Mouse (Mus musculus) liver, embryonic 14.5 days (tissue): ENCODE data around the gene Stxbp6.

Experiments used
- CTCF ChIP-seq: IDR thresholded peaks from 2 replicates; pipeline ENCODE4 v1.5.1; 2016; ENCODE audit warnings: antibody characterized with exemption, low read depth, control low read depth
- EP300 ChIP-seq: IDR thresholded peaks from 2 replicates; pipeline ENCODE4 v1.6.1; 2016; ENCODE audit warnings: antibody characterized with exemption, low read depth

DNA sequence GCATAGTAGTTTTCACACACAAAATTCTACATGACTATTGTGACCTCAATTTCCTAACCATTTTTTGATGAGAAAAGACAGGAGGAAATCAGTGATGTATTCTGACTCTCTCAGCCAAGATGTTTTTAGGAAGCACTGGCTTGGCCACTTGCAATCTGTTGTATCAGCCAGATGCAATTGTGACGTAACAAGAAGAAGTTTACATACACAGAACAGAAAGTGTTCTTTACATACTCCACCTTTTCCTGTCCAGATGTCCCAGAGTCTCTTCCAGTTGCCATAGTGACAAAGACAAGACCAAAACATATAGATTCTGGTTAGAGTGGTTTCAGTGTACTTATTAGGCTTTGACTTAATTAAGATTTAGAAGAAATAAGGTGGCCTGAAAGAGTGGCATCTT is 7.1 kb upstream of the Stxbp6 start:
- no peak for TF ChIP-seq CTCF
- no peak for TF ChIP-seq EP300
